Mouse (Mus musculus): ENCODE data around the gene Akap13. TPM values are rescaled to one million over a fixed set of nuclear protein-coding genes. Genes with fewer than 3 reads are reported as not detected.
A peak's percentile ranks its signal among the peaks of the same experiment; 100 is the strongest.

Gene Akap13
- polyA plus RNA-seq, 1 experiment from 2014 or later: 42.6 TPM

- 66% methylated on average over 4 of the region's 4 CpGs for WGBS
- H3K27ac ChIP-seq: no peak overlapping the region
- no peak overlapping the region for H3K4me3 ChIP-seq
- no peak overlapping the region for H3K4me2 ChIP-seq
- no peaks in the 10 kb centered on the region for H3K9me3 ChIP-seq
- ATAC-seq (ENCODE audit: insufficient number of reproducible peaks, low FRiP score, low TSS enrichment, low read depth): no peak
- H3K9ac ChIP-seq: no peak overlapping the region
- H3K36me3 ChIP-seq: no peaks in the 10 kb centered on the region
- peaks cover 10% of the 10 kb centered on the region; the same call in 1 of the 2 replicates for H3K4me1 ChIP-seq
- H3K27me3 ChIP-seq: no peaks in the 10 kb centered on the region
Measured at GRCm38 (mm10) chr7:75629669-75630068, 174.3 kb downstream of the Akap13 start.

DNA sequence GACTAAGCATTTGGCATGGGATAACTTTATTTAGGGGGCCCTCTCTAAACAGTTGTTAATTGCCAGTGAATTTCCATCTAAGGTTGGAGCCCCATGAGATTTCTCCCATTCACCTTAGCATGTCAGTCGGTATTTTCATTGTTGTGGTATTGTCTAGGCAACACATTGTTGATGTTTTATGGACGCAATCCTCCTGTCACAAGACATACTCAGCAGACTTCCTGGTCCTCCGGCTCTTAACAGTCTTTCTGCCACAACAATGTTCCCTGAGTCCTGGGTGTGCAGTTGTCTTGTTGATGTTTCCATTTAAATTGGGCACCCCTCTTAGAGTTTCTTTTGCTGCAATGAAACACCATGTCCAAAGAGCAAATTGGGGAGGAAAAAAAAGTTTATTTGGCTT lies 177.6 kb downstream of the Akap13 start:
- Histone ChIP-seq H3K4me1 (peaks cover 10% of the 10 kb centered on the region; the same call in 1 of the 2 replicates), H3K4me3 (no peak overlapping the region), H3K9me3 (no peaks in the 10 kb centered on the region), H3K9ac (no peak overlapping the region), H3K27me3 (no peaks in the 10 kb centered on the region), H3K27ac (0 out of 2 replicates have a peak overlapping the region, but pooled peaks have one; percentile 59), H3K36me3 (no peaks in the 10 kb centered on the region), H3K4me2 (no peak overlapping the region)
- WGBS: 69% methylated on average over 3 of the region's 3 CpGs
- no peak for ATAC-seq (ENCODE audit: insufficient number of reproducible peaks, low FRiP score, low TSS enrichment, low read depth)

DNA sequence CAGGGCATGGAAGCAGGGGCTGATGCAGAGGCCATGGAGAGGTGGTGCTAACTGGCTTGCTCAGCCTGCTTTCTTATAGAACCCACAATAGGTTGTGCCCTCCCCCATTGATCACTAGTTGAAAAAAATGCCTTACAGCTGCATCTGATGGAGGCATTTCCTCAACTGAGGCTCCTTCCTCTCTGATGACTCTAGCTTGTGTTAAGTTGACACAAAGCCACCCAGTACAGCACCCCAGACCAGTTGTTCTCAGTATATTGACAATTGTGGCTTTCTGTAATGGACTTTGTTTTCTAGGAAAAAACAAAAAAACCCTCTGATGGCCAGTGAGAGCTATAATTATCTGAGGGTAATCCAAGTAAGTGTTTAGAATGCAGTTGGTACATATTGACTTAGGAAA lies 178.1 kb downstream of the Akap13 start:
- peak overlapping the region; percentile 59; the same call in 1 of the 2 replicates for H3K27ac ChIP-seq

GRCm38 (mm10) chr7:75633807-75634526 lies 178.6 kb downstream of the Akap13 start:
- no peak overlapping the region for H3K4me2 ChIP-seq
- no peaks in the 10 kb centered on the region for H3K27me3 ChIP-seq
- H3K9me3 ChIP-seq: no peaks in the 10 kb centered on the region
- WGBS: 61% methylated on average over 7 of the region's 7 CpGs
- peaks cover 10% of the 10 kb centered on the region; the same call in 1 of the 2 replicates for H3K4me1 ChIP-seq
- H3K4me3 ChIP-seq: no peak overlapping the region
- peak overlapping the region; percentile 59 for H3K27ac ChIP-seq
- no peaks in the 10 kb centered on the region for H3K36me3 ChIP-seq
- H3K9ac ChIP-seq: no peak overlapping the region
- ATAC-seq (ENCODE audit: insufficient number of reproducible peaks, low FRiP score, low TSS enrichment, low read depth): no peak

More for the DNA sequence above, 178.1 kb downstream of the Akap13 start:
- no peaks in the 10 kb centered on the region for H3K9me3 ChIP-seq
- ATAC-seq (ENCODE audit: insufficient number of reproducible peaks, low FRiP score, low TSS enrichment, low read depth): no peak
- H3K9ac ChIP-seq: no peak overlapping the region
- H3K4me1 ChIP-seq: peaks cover 10% of the 10 kb centered on the region; the same call in 1 of the 2 replicates
- no peaks in the 10 kb centered on the region for H3K27me3 ChIP-seq
- no peak overlapping the region for H3K4me2 ChIP-seq
- no peaks in the 10 kb centered on the region for H3K36me3 ChIP-seq
- H3K4me3 ChIP-seq: no peak overlapping the region

GRCm38 (mm10) chr7:75638769-75639168 lies 183.4 kb downstream of the Akap13 start:
- ATAC-seq (ENCODE audit: insufficient number of reproducible peaks, low FRiP score, low TSS enrichment, low read depth): no peak
- 51% methylated on average over 3 of the region's 3 CpGs for WGBS
- Histone ChIP-seq H3K4me1 (peaks cover 22% of the 10 kb centered on the region), H3K27ac (no peak overlapping the region), H3K9ac (no peak overlapping the region), H3K4me3 (no peak overlapping the region), H3K9me3 (no peaks in the 10 kb centered on the region), H3K4me2 (no peak overlapping the region), H3K27me3 (no peaks in the 10 kb centered on the region), H3K36me3 (no peaks in the 10 kb centered on the region)

DNA sequence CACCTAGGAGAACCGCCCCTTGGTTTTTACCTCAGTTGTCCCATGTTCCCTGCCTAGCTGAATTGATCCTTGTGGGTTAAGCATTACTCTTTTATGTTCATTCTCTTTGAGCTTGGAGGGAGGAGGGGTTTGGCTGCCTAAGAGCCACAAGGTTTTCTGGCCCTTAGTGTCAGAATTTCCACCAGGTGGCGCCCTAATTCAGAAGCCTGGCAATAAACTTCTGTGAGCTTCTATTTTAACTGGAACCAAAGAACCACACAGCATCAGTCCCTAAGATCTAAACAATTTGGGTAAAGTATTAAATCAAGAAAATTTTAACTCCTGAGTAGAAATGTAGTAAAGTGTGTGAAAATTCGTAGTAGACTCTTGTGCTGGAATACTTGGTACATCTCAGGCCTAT lies 184.2 kb downstream of the Akap13 start:
- peaks cover 27% of the 10 kb centered on the region for H3K4me1 ChIP-seq
- H3K4me3 ChIP-seq: no peak overlapping the region
- H3K9me3 ChIP-seq: no peaks in the 10 kb centered on the region
- no peak for ATAC-seq (ENCODE audit: insufficient number of reproducible peaks, low FRiP score, low TSS enrichment, low read depth)
- H3K9ac ChIP-seq: no peak overlapping the region
- 27% methylated on average over 3 of the region's 3 CpGs for WGBS
- H3K4me2 ChIP-seq: no peak overlapping the region
- H3K27ac ChIP-seq: peak overlapping the region; percentile 86
- H3K36me3 ChIP-seq: no peaks in the 10 kb centered on the region
- no peaks in the 10 kb centered on the region for H3K27me3 ChIP-seq

- Histone ChIP-seq H3K27ac (peak overlapping the region; percentile 86), H3K27me3 (no peaks in the 10 kb centered on the region), H3K9me3 (no peaks in the 10 kb centered on the region), H3K4me2 (no peak overlapping the region), H3K4me1 (peaks cover 29% of the 10 kb centered on the region), H3K36me3 (no peaks in the 10 kb centered on the region), H3K4me3 (no peak overlapping the region), H3K9ac (no peak overlapping the region)
- ATAC-seq (ENCODE audit: insufficient number of reproducible peaks, low FRiP score, low TSS enrichment, low read depth): no peak
Measured at GRCm38 (mm10) chr7:75640074-75640473, 184.7 kb downstream of the Akap13 start.

- ATAC-seq (ENCODE audit: insufficient number of reproducible peaks, low FRiP score, low TSS enrichment, low read depth): no peak
- H3K9me3 ChIP-seq: no peaks in the 10 kb centered on the region
- H3K27ac ChIP-seq: peak overlapping the region; percentile 87
- no peak overlapping the region for H3K9ac ChIP-seq
- H3K4me2 ChIP-seq: 0 out of 2 replicates have a peak overlapping the region, but pooled peaks have one; percentile 10
- H3K27me3 ChIP-seq: no peaks in the 10 kb centered on the region
- H3K4me3 ChIP-seq: no peak overlapping the region
- H3K4me1 ChIP-seq: peaks cover 29% of the 10 kb centered on the region
- no peaks in the 10 kb centered on the region for H3K36me3 ChIP-seq
- WGBS: 26% methylated on average over 2 of the region's 2 CpGs
Measured at GRCm38 (mm10) chr7:75640671-75641070, 185.3 kb downstream of the Akap13 start.

GRCm38 (mm10) chr7:75641415-75642177 lies 186.3 kb downstream of the Akap13 start:
- Histone ChIP-seq H3K9ac (no peak overlapping the region), H3K9me3 (no peaks in the 10 kb centered on the region), H3K4me3 (no peak overlapping the region), H3K27ac (peak overlapping the region; percentile 87), H3K4me2 (peak overlapping the region; percentile 44; the same call in 1 of the 2 replicates), H3K36me3 (no peaks in the 10 kb centered on the region), H3K27me3 (no peaks in the 10 kb centered on the region), H3K4me1 (peaks cover 29% of the 10 kb centered on the region)
- WGBS: 34% methylated on average over 9 of the region's 9 CpGs
- ATAC-seq (ENCODE audit: insufficient number of reproducible peaks, low FRiP score, low TSS enrichment, low read depth): 0 out of 2 replicates have a peak, but pooled peaks have one; percentile 22

- Histone ChIP-seq H3K4me1 (peaks cover 29% of the 10 kb centered on the region), H3K36me3 (no peaks in the 10 kb centered on the region)
- 2% methylated on average over 9 of the region's 9 CpGs for WGBS
Measured at GRCm38 (mm10) chr7:75642178-75642777, 186.9 kb downstream of the Akap13 start.

GRCm38 (mm10) chr7:75642846-75643563 lies 187.7 kb downstream of the Akap13 start:
- peaks cover 29% of the 10 kb centered on the region for H3K4me1 ChIP-seq
- peak overlapping the region; percentile 32 for H3K4me3 ChIP-seq
- peak overlapping the region; percentile 87 for H3K27ac ChIP-seq
- peak overlapping the region; percentile 11; the same call in 1 of the 2 replicates for H3K9ac ChIP-seq
- ATAC-seq (ENCODE audit: insufficient number of reproducible peaks, low FRiP score, low TSS enrichment, low read depth): 0 out of 2 replicates have a peak, but pooled peaks have one; percentile 22
- WGBS: 27% methylated on average over 16 of the region's 16 CpGs
- no peaks in the 10 kb centered on the region for H3K9me3 ChIP-seq
- no peaks in the 10 kb centered on the region for H3K27me3 ChIP-seq
- H3K36me3 ChIP-seq: no peaks in the 10 kb centered on the region
- peak overlapping the region; percentile 44 for H3K4me2 ChIP-seq

More at GRCm38 (mm10) chr7:75642178-75642777, 186.9 kb downstream of the Akap13 start:
- Histone ChIP-seq H3K27me3 (no peaks in the 10 kb centered on the region), H3K27ac (peak overlapping the region; percentile 87), H3K4me3 (peak overlapping the region; percentile 32), H3K4me2 (peak overlapping the region; percentile 44), H3K9ac (peak overlapping the region; percentile 11), H3K9me3 (no peaks in the 10 kb centered on the region)
- peak; percentile 82 for ATAC-seq (ENCODE audit: insufficient number of reproducible peaks, low FRiP score, low TSS enrichment, low read depth)
